Mouse (Mus musculus) granulocyte monocyte progenitor cell, adult 5-6 weeks (primary cell): ENCODE measurements around the gene Cltrn. TPM values are rescaled to one million over a fixed set of nuclear protein-coding genes. Genes with fewer than 3 reads are reported as not detected.
A peak's percentile ranks its signal among the peaks of the same experiment; 100 is the strongest.

Source experiments
- ATAC-seq: replicated peaks from 2 replicates; pipeline ENCODE4 v1.8.0; 2016; ENCODE audit warnings: mild to moderate bottlenecking, moderate TSS enrichment, inconsistent platforms; ENCODE audit not compliant: poor library complexity, severe bottlenecking
- total RNA-seq, 2 experiments: library from RNA; stranded (forward) in 1 of 2; stranded (reverse) in 1 of 2; fragments of 200-712, 200-1000 nt in 1 of 2; fragments of >200 nt in 1 of 2; fragmentation: Nextera tagmentation in 1 of 2; gene quantifications; 2 replicates each; pipeline ENCODE4 v1.2.3; 2014 to 2017

Cltrn gene
- not detected in 2 replicates for total RNA-seq (2014; fragmentation: Nextera tagmentation)
- not detected in 2 replicates for total RNA-seq (2017)

DNA sequence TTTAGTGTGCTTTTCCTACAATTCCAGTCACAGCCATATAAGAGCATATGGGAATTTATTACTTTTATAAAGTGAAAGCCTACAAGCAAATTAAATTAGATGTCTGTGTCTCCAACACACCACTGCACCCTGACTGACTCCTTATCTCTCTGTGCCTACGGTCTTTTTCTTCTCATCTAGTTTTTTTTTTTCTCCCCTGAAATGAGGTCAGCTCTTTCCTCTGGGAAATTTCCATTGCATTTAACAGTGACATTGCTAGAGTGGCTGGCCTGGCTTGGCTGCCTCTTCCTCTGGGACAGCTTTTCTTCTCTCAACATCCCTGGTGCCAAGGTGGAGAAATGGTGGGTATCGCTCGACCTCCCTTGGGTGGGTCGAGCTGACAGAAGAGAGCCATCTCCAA lies at the start of gene Cltrn:
Cltrn (plus strand) TSS at position 249 of the 400 bp plus-strand sequence.
- no peak for ATAC-seq

DNA sequence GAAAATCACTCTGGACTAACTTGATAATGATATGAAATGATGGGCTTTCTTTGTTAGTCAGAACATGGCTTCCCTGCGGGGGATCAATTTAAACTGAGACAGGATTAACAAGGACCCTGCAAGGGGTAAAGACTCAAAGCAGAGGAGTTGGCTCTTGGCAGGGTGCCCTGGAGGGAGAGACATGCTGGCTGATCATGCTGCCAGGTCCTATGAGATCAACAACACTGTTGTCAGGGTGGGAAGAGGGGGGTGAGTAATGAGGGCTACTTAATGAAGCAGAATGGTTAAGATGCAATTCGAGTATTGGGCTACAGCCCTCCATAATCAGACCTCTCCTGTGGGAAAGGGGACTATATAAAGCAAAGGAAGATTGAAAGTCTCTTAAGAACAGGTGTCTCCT lies 49.7 kb upstream of the Cltrn start:
- no peak for ATAC-seq

- no peak for ATAC-seq
These were observed 46.6 kb upstream of the Cltrn start for GRCm38 (mm10) chrX:164042069-164042468.

- ATAC-seq: peak; percentile 20; the same call in 1 of the 2 replicates
These were observed 41.9 kb upstream of the Cltrn start for GRCm38 (mm10) chrX:164046736-164047135.

DNA sequence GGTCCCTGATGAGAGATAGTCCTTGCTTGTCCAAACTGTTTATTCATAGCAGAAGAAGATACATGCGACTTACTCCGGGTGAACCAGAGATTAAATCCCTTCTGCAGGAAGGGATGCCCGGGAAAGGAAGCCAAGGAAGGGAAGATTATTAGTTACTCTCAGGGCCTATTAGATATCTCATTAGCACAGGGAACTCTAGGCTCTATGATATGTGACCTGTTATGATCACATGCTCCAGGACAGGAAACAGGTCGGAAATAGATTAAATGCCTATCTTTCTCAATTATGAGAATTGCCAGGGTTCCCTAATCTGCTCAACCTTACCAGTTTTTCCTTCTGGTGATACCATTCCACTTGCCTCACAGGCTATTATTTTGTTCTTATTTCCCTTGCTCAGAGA lies 32.9 kb upstream of the Cltrn start:
- no peak for ATAC-seq

DNA sequence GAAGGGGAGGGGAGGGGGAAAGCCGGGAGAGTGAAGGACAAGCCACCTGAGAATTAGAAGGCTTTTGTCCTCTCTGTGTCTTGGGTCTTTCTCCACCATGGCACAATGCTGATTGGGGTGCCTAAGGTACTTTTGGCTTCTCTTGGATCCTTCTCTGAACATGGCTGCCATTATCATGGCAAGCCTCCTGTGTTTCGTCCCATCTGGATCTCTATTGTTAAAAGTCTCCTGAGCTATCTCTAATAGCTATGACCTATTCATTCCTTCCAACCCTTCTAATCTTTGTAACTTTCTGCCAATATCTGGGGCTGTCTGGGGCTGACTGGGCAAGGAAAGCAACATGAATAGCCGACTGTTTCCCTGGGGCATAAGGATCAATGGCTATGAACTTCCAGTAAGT lies 30.1 kb upstream of the Cltrn start:
- no peak for ATAC-seq

- no peak for ATAC-seq
These were observed 29.6 kb upstream of the Cltrn start for GRCm38 (mm10) chrX:164059070-164059469.

DNA sequence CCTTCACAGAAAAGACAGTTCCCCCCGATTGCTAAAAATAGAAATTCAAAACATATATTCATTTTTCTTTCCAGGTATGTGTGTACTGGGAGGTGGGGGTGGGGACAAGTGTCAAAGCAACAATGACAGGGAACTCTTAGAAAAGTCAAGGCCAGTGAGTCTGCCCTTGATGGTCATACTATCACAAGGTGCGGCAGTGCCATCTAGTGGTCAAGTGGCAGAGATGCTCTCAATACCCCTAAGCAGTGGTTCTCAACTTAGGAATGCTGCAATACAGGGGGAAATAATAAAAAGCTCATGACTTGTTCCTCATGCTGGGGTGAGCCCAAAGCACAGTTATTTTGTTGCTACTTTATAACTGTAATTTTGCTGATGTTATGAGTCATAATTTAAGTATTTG lies 22.4 kb upstream of the Cltrn start:
- ATAC-seq: peak; percentile 100

DNA sequence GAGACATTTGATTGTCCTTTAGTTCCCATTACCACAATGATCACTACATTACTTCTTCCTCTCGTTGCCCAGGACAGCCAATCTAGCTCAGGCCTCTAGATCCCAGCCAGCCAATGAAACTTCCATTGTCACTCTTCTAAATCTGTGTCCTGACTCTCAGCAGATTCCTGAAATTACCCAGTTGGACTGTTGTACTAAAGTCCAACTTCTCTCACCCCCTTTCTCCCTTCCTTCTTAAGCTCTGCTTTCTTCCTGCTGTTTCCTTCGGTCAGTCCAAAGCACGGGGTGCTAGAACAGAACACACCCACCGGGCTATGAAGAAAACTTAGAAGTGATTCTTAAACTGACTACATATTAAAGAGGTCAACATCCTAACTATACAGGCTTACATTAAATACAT lies 19.7 kb upstream of the Cltrn start:
- ATAC-seq: no peak

GRCm38 (mm10) chrX:164076040-164076775 lies 12.4 kb upstream of the Cltrn start, which contains the start of gene Siah1b:
Siah1b (minus strand) TSS chrX:164076493.
- ATAC-seq: peak; percentile 97

DNA sequence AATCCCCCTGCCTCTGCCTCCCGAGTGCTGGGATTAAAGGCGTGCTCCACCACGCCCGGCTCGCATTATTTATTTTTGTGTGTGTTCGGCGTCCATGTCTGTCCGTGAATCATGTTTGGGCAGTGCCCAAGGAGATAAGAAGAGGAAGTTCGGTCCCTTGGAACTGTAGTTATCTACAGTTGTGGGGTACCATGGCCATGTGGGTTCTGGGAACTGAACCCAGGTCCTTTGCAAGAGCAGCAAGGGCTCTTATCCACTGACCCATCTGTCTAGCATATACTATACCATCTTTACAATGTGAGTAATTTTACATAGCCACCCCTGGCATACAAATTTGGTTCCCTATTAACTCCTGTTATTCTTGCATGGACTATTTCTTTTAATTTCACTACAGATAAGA lies 6.6 kb upstream of the Cltrn start:
- no peak for ATAC-seq

GRCm38 (mm10) chrX:164089916-164090315 lies 1.3 kb downstream of the Cltrn start:
- no peak for ATAC-seq

GRCm38 (mm10) chrX:164092300-164093169 lies 3.9 kb downstream of the Cltrn start:
- no peak for ATAC-seq

DNA sequence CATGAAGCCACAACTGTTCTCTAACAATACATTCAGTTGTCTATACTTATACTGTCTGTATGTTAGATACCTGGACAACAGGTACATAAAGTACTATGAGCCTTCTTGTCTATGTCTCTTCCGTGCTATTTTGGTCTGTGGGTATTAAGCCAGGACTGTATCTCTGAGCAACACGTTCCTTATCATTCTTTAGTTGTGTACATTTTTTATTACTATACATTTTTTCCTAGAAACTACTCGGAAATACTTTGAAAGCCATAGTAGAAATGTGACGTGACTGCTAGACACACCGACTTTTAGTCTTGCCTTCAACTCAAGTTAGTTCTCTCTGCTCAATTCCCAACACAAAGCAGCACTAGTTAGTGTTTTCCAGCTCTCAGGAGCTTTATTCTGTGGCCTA lies 4.8 kb downstream of the Cltrn start:
- no peak for ATAC-seq

DNA sequence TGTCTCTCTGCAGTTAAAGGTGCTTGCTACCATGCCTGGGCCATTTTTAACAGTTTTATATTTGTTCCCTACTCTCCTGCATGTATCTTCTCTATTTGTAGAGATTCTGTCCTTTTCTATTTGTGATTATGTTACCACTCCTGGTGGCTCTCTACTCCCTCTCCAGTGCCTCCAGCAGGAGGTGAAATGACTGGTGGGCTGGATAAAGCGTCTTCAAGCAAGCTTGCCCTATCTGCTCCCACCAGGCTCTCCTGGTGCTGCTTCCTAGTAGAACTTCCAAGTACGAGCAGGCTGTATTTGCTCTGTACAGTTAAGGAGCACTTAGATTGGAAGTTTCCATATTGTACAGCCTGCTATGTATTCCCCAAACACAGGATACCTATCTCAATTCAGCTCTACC lies 7.2 kb downstream of the Cltrn start:
- no peak for ATAC-seq

- no peak for ATAC-seq
These were observed 12.9 kb downstream of the Cltrn start for GRCm38 (mm10) chrX:164101483-164101882.

DNA sequence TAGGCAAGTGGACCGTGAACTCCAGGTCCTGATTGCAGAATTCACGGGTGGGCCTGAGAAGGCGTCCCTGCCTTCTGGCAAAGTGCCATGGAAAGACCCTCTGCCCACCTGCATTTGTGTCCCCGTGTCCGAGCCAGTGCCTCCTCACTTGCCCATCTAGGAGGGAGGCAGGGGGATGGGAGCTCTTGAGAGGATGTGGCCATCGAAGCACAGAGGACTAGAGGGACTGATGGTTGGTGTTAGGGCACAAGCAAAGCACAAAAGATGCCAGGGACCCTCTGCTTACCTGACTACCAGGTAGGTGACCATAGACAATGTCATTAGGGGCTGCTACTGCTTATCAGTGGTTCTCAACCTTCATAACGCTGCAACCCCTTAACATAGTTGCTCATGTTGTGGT lies 13.6 kb downstream of the Cltrn start:
- no peak for ATAC-seq

- ATAC-seq: no peak
These were observed 14.0 kb downstream of the Cltrn start for GRCm38 (mm10) chrX:164102656-164103055.

GRCm38 (mm10) chrX:164111146-164111545 lies 22.5 kb downstream of the Cltrn start:
- no peak for ATAC-seq

GRCm38 (mm10) chrX:164113744-164114143 lies 25.1 kb downstream of the Cltrn start:
- no peak for ATAC-seq

- ATAC-seq: no peak
These were observed 35.3 kb downstream of the Cltrn start for GRCm38 (mm10) chrX:164123942-164124341.
